Mouse (Mus musculus) kidney, adult 10 weeks (tissue): Measurements from ENCODE around the gene Fahd1. TPM values are rescaled to one million over a fixed set of nuclear protein-coding genes. Genes with fewer than 3 reads are reported as not detected.

ENCODE experiments used
- polyA plus RNA-seq: library from polyadenylated mRNA; stranded (reverse); fragments of 350-450 nt; fragmentation: Illumina TruSeq; extraction: RNeasy Lipid Tissue Mini Kit (QIAGEN cat#74804); gene quantifications from one replicate; pipeline ENCODE4 v1.2.3, GENCODE M21; 2014; ENCODE audit warnings: low read depth, low replicate concordance

The Fahd1 gene
- polyA plus RNA-seq = 332 TPM

DNA sequence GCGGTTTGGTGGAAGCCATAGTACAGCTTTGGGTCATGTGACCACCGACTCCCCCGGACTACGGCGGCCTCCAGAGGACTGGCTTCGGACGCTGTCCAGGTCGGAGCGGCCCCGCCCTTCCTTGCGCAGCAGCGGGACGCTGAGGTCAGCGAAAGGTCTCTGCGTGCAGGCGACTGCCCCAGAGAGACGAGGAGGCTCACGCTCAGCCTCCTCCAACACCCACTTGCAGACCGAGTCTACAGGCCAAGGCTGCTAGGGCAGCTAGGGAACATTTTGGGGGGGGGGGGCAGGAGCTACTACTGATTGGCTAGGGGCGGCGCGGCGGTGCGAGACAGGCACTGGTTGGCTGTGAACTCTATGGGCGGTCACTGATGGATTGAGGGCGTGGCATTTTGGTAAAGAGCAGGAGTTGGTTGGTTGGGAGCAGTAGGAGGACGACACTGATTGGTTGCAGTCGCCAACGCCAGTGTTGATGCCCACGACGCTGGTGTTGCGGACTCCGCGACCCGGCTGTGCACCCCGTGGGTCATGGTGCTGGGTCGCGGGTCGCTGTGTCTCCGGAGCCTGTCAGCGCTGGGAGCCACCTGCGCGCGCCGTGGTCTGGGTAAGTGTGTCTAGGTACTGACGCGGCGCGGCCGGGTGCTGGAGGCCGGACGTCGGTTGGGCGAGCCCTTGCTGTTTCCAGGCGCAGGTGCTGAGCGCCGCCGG, at the start of gene Fahd1:
Fahd1 (minus strand) TSS at position 300 of the 708 bp plus-strand sequence.

DNA sequence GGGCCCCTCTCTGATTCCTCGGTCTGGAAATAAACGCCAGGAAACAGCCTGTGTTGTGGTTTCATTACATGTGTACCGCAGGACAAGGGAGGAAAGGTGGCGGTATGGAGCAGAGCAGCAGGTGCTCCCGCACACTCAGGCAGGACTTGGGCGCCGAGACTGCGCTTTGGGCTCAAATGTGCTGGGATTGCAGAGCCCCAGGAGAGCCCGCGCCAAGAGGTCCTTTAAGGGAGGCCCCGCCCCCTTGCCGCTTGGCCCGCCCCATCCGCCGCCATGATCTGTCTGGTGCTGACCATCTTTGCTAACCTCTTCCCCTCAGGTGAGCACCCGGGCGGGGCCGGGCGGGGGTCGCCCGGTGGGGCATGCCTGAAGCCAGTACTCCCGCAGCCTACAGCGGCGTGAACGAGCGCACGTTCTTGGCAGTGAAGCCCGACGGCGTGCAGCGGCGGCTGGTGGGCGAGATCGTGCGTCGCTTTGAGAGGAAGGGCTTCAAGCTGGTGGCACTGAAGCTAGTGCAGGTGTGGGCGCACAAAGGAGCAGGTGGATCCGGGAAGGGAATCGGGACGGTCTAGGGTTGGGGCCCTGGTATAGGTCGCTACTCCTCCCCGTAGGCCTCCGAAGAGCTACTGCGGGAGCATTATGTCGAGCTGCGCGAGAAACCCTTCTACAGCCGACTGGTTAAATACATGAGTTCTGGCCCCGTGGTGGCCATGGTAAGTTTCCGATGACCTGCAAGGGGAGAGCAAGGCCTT, 46.3 kb upstream of the Fahd1 start, which contains the start of gene Nme3:
Nme3 (plus strand) TSS at position 260 of the 752 bp plus-strand sequence.

DNA sequence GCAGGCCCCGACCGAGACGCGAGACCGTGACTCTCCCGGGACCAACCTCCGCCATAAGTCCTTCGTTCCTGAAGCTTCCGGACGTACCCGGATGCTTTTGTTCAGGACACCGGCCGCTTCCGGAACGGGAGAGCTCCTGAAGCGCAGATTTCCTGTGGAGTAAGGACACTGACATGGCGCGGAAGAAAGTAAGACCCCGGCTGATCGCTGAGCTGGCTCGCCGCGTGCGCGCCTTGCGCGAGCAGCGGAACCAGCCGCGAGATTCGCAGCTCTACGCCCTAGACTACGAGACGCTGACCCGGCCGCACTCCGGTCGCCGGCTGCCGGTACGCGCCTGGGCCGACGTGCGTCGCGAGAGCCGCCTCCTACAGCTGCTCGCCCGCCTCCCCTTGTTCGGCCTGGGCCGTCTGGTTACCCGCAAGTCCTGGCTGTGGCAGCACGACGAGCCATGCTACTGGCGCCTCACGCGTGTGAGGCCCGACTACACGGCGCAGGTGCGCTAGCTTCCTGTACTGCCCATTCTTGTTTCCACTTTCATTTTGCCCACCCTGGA, 44.9 kb upstream of the Fahd1 start, which contains the start of the genes Eme2 and Mrps34:
Eme2 (minus strand) TSS at position 93 of the 553 bp plus-strand sequence.
Mrps34 (plus strand) TSS at position 122 of the 553 bp plus-strand sequence.

DNA sequence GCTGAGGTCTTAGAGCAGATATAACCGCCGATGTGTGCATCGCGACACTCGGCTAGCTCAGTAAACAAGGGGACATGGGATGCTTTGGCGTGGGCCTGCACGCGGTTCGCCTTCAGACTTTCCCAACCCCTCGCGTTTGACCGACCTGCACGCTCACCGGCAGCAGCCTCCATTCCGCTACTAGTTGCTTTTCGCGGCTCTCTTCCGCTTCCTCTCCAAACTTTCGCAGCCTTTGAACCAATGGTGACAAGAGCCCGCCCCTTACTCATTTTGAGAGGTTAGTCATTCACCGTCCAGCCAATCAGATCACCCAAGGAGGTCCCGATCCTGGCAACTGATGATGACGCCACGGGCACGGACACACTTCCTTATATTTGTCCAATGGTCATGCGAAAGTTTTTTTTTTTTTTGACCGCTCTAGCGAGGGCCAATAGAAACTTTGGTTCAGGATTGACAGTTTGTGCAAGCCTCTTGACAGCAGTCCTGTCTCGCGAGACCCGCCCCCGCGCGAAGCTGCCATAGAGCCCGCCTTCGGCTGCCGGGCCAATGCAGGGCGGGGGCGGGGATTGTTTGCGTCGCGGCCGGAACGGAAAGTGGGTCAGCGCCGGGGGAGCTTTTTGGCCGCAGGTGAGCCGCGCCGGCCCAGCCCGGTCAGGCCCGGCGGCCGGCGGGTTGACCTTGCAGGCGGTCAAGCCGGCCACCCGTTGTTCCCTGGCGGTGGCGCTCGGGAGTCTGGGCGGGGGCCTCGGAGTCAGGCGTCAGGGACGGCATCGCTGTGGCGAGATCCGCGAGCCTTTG, 36.2 kb upstream of the Fahd1 start, which contains the start of the genes Nubp2 and Spsb3:
Nubp2 (minus strand) TSS at position 216 of the 798 bp plus-strand sequence.
Spsb3 (plus strand) TSS at position 510 of the 798 bp plus-strand sequence.

DNA sequence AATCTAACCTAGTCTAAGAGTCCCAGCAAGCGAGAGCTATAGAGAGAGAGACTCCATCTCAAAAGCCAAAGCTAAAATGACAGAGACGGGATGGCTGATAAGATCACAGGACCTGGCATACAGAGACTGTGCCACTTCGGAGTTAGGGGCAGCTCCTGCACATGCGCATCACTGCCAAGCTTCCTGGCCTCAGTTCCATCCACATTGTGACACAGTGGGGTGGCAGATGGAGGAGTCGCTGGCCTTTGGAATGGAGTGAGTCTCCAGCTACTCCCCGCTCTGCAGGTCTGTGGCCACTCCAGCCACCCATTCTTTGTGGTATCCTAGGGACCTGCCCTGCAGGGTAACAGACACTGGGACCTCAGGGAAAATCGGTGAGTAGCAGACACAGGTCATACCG, 15.6 kb upstream of the Fahd1 start, which contains the start of gene Igfals:
Igfals (plus strand) TSS at position 222 of the 400 bp plus-strand sequence.

DNA sequence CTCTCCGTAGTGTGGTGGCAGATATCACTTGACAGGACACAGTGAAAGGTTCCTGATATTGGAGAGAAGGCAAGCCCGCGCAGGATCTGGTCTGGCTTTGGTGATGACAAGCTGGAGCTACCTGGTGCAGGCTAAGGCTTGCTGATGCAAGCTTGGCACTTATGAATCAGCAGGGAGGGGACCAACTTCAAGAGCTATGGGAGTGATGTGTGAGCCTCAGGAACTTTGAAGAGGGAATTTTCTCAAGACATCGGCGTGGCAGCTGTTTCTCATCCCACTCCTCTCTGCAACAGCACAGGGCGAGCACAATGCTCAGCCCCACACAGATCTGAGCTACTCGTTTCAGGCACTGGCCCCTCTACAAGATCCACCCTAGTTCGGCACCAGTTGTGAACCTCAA, 10.3 kb downstream of the Fahd1 start, which contains the start of gene Hagh:
Hagh (plus strand) TSS at position 302 of the 400 bp plus-strand sequence.

DNA sequence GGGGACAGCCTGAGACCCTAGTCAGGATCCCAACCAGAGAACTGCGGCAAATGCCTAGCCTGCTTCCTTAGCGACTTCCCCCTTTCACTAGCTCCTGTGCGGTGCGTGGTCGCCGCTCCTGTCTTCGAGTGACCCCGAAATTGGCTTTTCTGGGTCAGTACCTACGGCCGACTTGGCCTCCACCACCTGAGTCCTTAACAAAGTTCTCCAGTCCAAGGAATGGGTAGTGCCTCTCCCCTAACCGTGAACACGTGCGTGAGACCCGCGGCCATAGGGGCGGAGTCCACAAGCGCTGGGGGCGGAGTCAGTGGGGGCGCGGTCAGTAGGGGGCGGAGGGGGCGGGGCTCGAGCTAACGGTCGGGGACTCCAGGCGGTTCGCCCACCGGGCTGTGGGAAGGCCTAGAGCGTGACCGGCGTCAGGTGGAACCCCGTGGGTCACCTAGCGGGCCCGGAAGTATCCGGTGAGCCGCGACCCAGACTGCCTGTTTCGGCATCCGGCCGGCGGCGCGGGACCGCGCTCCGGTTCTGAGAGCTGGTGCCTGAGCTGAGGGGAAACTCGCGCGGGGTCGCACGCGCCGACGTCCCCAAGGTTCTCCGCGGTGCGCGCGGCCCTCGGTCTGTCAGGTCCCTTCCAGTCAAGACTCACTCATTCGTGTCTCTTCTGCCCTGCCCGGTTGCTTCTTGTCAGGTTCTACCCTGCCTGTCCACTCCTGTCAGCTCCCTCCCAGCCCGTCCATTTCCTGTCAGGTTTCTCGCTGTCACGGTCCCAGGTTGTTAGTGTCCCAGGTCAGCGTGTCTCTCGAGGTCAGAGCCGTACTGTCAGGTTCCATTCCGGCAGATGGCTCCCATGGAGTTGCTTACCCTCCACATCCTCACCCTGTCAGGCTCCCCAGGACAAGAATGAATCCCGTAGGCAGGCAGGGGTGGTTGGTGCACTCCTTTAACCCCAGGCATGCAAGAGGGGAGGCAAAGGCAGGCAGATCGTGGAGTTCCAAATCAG, 45.9 kb downstream of the Fahd1 start, which contains the start of gene Meiob:
Meiob (plus strand) TSS at position 338 of the 1,000 bp plus-strand sequence.

Other genes with a start within 250 kb of the Fahd1 start
- gene Tsc2, start 217.7 kb downstream of the Fahd1 start, polyA plus RNA-seq = 11.8 TPM
- 0.28 TPM for gene Nthl1, start 217.7 kb downstream of the Fahd1 start, polyA plus RNA-seq
- gene Slc9a3r2, start 200.0 kb downstream of the Fahd1 start, polyA plus RNA-seq = 11.1 TPM
- not detected for gene Npw, start 191.9 kb downstream of the Fahd1 start, polyA plus RNA-seq
- gene Zfp598, start 180.7 kb downstream of the Fahd1 start, polyA plus RNA-seq = 1.0 TPM
- gene Syngr3, start 160.4 kb downstream of the Fahd1 start, polyA plus RNA-seq = 0.32 TPM
- 9.9 TPM for gene Gfer, start 154.2 kb downstream of the Fahd1 start, polyA plus RNA-seq
- 1.4 TPM for gene Noxo1, start 154.1 kb downstream of the Fahd1 start, polyA plus RNA-seq
- not detected for gene Tbl3, start 142.7 kb downstream of the Fahd1 start, polyA plus RNA-seq
- not detected for gene Rnf151, start 132.3 kb downstream of the Fahd1 start, polyA plus RNA-seq
- gene Rps2, start 132.2 kb downstream of the Fahd1 start, polyA plus RNA-seq = 425 TPM
- gene Ndufb10, start 125.9 kb downstream of the Fahd1 start, polyA plus RNA-seq = 205 TPM
- gene Rpl3l, start 122.5 kb downstream of the Fahd1 start, polyA plus RNA-seq = not detected
- gene Msrb1, start 113.7 kb downstream of the Fahd1 start, polyA plus RNA-seq = 5.7 TPM
- gene Hs3st6, start 97.4 kb downstream of the Fahd1 start, polyA plus RNA-seq = not detected
- 0.44 TPM for gene Meiob, start 46.1 kb downstream of the Fahd1 start, polyA plus RNA-seq
- gene Hagh, start 10.2 kb downstream of the Fahd1 start, polyA plus RNA-seq = 52.5 TPM
- gene Igfals, start 15.6 kb upstream of the Fahd1 start, polyA plus RNA-seq = 0.77 TPM
- 4.9 TPM for gene Nubp2, start 36.0 kb upstream of the Fahd1 start, polyA plus RNA-seq
- gene Spsb3, start 36.3 kb upstream of the Fahd1 start, polyA plus RNA-seq = 0.61 TPM
- gene Eme2, start 44.7 kb upstream of the Fahd1 start, polyA plus RNA-seq = 1.6 TPM
- 1.1 TPM for gene Mrps34, start 44.8 kb upstream of the Fahd1 start, polyA plus RNA-seq
- 3.3 TPM for gene Nme3, start 46.1 kb upstream of the Fahd1 start, polyA plus RNA-seq
- 3.3 TPM for gene Mapk8ip3, start 86.6 kb upstream of the Fahd1 start, polyA plus RNA-seq
- 80.0 TPM for gene Jpt2, start 110.3 kb upstream of the Fahd1 start, polyA plus RNA-seq
- gene Cramp1l, start 165.4 kb upstream of the Fahd1 start, polyA plus RNA-seq = 4.7 TPM
- gene Ift140, start 165.7 kb upstream of the Fahd1 start, polyA plus RNA-seq = 7.6 TPM
- 16.4 TPM for gene Tmem204, start 233.2 kb upstream of the Fahd1 start, polyA plus RNA-seq